Mouse (Mus musculus) heart, postnatal 4 days (tissue): ENCODE data around the gene Gss. TPM values are rescaled to one million over a fixed set of nuclear protein-coding genes. Genes with fewer than 3 reads are reported as not detected.

Source experiments
- DNase-seq: peaks from one replicate; pipeline ENCODE4 v3.0.0; 2021
- microRNA-seq, 2 experiments: library from miRNA; unstranded; fragments of <30 nt; microRNA quantifications; one replicate each; pipeline ENCODE4 v1.2.0; 2021 to 2022
- total RNA-seq, 2 experiments: library from RNA; stranded (reverse); gene quantifications; 2 replicates each; pipeline ENCODE4 v1.2.3; 2021

The Gss gene
- total RNA-seq, 2 experiments from 2014 or later = 17.3 to 18.2 TPM

- peak; percentile 74 for DNase-seq
These were observed 77.9 kb downstream of the Gss start for GRCm38 (mm10) chr2:155514666-155515065.

GRCm38 (mm10) chr2:155513543-155513942, 79.1 kb downstream of the Gss start:
- DNase-seq = no peak

Small RNA genes within 50 kb of the gene (microRNA-seq; reads per million reads assigned to microRNA genes)
- 3,482 to 8,402 reads per million in 2 experiments for gene Mir499

Other genes starting within 250 kb of the Gss start
- 10 to 100 TPM; 39.4 to 42.7 TPM for gene Pigu, start 235.4 kb downstream of the Gss start, total RNA-seq
- gene Trp53inp2, start 211.8 kb downstream of the Gss start, total RNA-seq = 100 to 1,000 TPM; 491 to 511 TPM
- 10 to 100 TPM; 42.9 to 44.7 TPM for gene Ncoa6, start 118.9 kb downstream of the Gss start, total RNA-seq
- 10 to 100 TPM; 27.4 TPM for gene Acss2, start 74.9 kb downstream of the Gss start, total RNA-seq
- 1 to 10 TPM in 1 of 2 experiments, under 1 TPM in 1; 0.62 to 1.3 TPM for gene Ggt7, start 74.6 kb downstream of the Gss start, total RNA-seq
- 10 to 100 TPM; 60.5 to 63.8 TPM for gene Myh7b, start 18.4 kb upstream of the Gss start, total RNA-seq
- 10 to 100 TPM; 81.3 to 82.1 TPM for gene Trpc4ap, start 99.6 kb upstream of the Gss start, total RNA-seq
- gene Edem2, start 136.7 kb upstream of the Gss start, total RNA-seq = 1 to 10 TPM; 9.3 to 9.7 TPM
- gene Gm17581, start 143.1 kb upstream of the Gss start, total RNA-seq = not detected
- 1 to 10 TPM; 5.6 to 8.0 TPM for gene Procr, start 158.3 kb upstream of the Gss start, total RNA-seq
- under 1 TPM; 0.07 TPM for gene Mmp24, start 182.5 kb upstream of the Gss start, total RNA-seq
- gene BC029722, start 226.6 kb upstream of the Gss start, total RNA-seq = 10 to 100 TPM; 11.0 to 11.5 TPM
- gene Eif6, start 234.1 kb upstream of the Gss start, total RNA-seq = 10 to 100 TPM; 86.4 to 95.7 TPM
- not detected for gene Fam83c, start 242.0 kb upstream of the Gss start, total RNA-seq